In genomic region chr7:73463546-73463945, GRCm38 (mm10) we compare ENCODE assay signal across 29 mouse cellular contexts.
DNase-seq lines count a peak whose midpoint lies in the region; ATAC-seq and TF ChIP-seq lines count a peak whose summit lies in the region.
"Had no signal": no experiment of that assay in that cellular context is flagged by ENCODE, and none has a peak within 500 bp of the region (broad histone marks: within the 10 kb centered on the region; RNA-seq: fewer than 3 reads in every experiment).

No protein-coding gene starts in this region.

- no peak overlapping the region for H3K4me2 ChIP-seq in midbrain, postnatal 0 days (ENCODE audit: low read depth, low read length, poor library complexity, severe bottlenecking)
- H3K4me2 ChIP-seq in midbrain, embryonic 13.5 days (replicated peaks), result no peak overlapping the region
- H3K4me2 ChIP-seq in forebrain, embryonic 13.5 days, result no peak overlapping the region
- H3K4me2 ChIP-seq: embryonic facial prominence, embryonic 13.5 days; embryonic facial prominence, embryonic 15.5 days had no signal

- intact Hi-C loops in heart, postnatal 25 days (cut with DNase I), result no loop called here

- no peak overlapping the region for H3K27ac ChIP-seq in midbrain, postnatal 0 days (ENCODE audit: low read depth, low read length)
- H3K27ac ChIP-seq in midbrain, embryonic 13.5 days, result no peak overlapping the region
- no peak overlapping the region for H3K27ac ChIP-seq in forebrain, embryonic 13.5 days
- H3K27ac ChIP-seq: embryonic facial prominence, embryonic 13.5 days; embryonic facial prominence, embryonic 15.5 days; forebrain, embryonic 10.5 days had no signal

- peaks cover 62% of the 10 kb centered on the region for H3K36me3 ChIP-seq in midbrain, postnatal 0 days (ENCODE audit: insufficient read depth, low read length)
- H3K36me3 ChIP-seq in midbrain, embryonic 13.5 days, result peaks cover 88% of the 10 kb centered on the region
- peaks cover 93% of the 10 kb centered on the region for H3K36me3 ChIP-seq in forebrain, embryonic 13.5 days (ENCODE audit: poor library complexity, severe bottlenecking)

- H3K4me1 ChIP-seq in midbrain, postnatal 0 days (ENCODE audit: insufficient read depth, low read length), result no peaks in the 10 kb centered on the region
- H3K4me1 ChIP-seq in midbrain, embryonic 13.5 days (replicated peaks), result no peaks in the 10 kb centered on the region
- H3K4me1 ChIP-seq in forebrain, embryonic 13.5 days, result no peaks in the 10 kb centered on the region
- H3K4me1 ChIP-seq: embryonic facial prominence, embryonic 13.5 days; embryonic facial prominence, embryonic 15.5 days; forebrain, embryonic 10.5 days had no signal

- no peak overlapping the region for H3K4me3 ChIP-seq in midbrain, postnatal 0 days (ENCODE audit: low read depth, low read length)
- no peak overlapping the region for H3K4me3 ChIP-seq in midbrain, embryonic 13.5 days (replicated peaks)
- no peak overlapping the region for H3K4me3 ChIP-seq in forebrain, embryonic 13.5 days
- H3K4me3 ChIP-seq: embryonic facial prominence, embryonic 13.5 days; embryonic facial prominence, embryonic 15.5 days; erythroblast, embryonic 14.5 days; forebrain, embryonic 10.5 days had no signal

- peak; percentile 71 for DNase-seq in heart, adult 11 months
- no peak for DNase-seq in heart, postnatal 25 days (ENCODE audit: low spot score)
- peak; percentile 17 for DNase-seq in midbrain, postnatal 0 days (ENCODE audit: low spot score)
- DNase-seq in 3T3-L1 (ENCODE audit: low read depth, low spot score), result peak; percentile 20
- DNase-seq in brain, adult 2 months (ENCODE audit: low read depth, low spot score), result peak; percentile 69
- DNase-seq: adrenal gland, adult 8-10 months; adrenal gland, postnatal 14 days; adrenal gland, postnatal 36 days; B cell, adult 2 months; cerebellum, adult 11 months; cerebellum, adult 18-20 months; cerebellum, adult 8-10 months; cerebellum, adult 9-11 months; cerebellum, postnatal 14 days; cerebellum, postnatal 36 days; embryo, embryonic 11 days had no signal

- WGBS in midbrain, postnatal 0 days, result 73% methylated on average over 2 of the region's 2 CpGs
- WGBS in midbrain, embryonic 13.5 days, result 90% methylated on average over 2 of the region's 2 CpGs
- WGBS in forebrain, embryonic 13.5 days, result 94% methylated on average over 2 of the region's 2 CpGs

- H3K9ac ChIP-seq in midbrain, postnatal 0 days (replicated peaks; ENCODE audit: low read length, poor library complexity, severe bottlenecking), result no peak overlapping the region
- no peak overlapping the region for H3K9ac ChIP-seq in midbrain, embryonic 13.5 days (replicated peaks)
- no peak overlapping the region for H3K9ac ChIP-seq in forebrain, embryonic 13.5 days
- H3K9ac ChIP-seq: embryonic facial prominence, embryonic 13.5 days; embryonic facial prominence, embryonic 15.5 days had no signal

- no peak for ATAC-seq in midbrain, postnatal 0 days (ENCODE audit: low FRiP score)
- ATAC-seq in midbrain, embryonic 13.5 days, result no peak
- ATAC-seq in forebrain, embryonic 13.5 days, result no peak
- ATAC-seq: activated CD4-positive, CD25-positive, alpha-beta regulatory T cell, adult 4 months; CD4-positive, CD25-positive, alpha-beta regulatory T cell, adult 4 months; forebrain, embryonic 14.5 days; forebrain, embryonic 16.5 days; Patski had no signal

- H3K27me3 ChIP-seq in midbrain, postnatal 0 days (ENCODE audit: insufficient read depth, low read length), result no peaks in the 10 kb centered on the region
- no peaks in the 10 kb centered on the region for H3K27me3 ChIP-seq in midbrain, embryonic 13.5 days
- H3K27me3 ChIP-seq in forebrain, embryonic 13.5 days, result no peaks in the 10 kb centered on the region
- H3K27me3 ChIP-seq: CH12.LX; embryonic facial prominence, embryonic 13.5 days; embryonic facial prominence, embryonic 15.5 days; Patski had no signal

- TF ChIP-seq CTCF in midbrain, postnatal 0 days (IDR thresholded peaks at IDR 0.05), result no peak

- H3K9me3 ChIP-seq in midbrain, postnatal 0 days (ENCODE audit: low read length), result no peaks in the 10 kb centered on the region
- no peaks in the 10 kb centered on the region for H3K9me3 ChIP-seq in midbrain, embryonic 13.5 days
- H3K9me3 ChIP-seq in forebrain, embryonic 13.5 days (replicated peaks), result no peaks in the 10 kb centered on the region
- H3K9me3 ChIP-seq: embryonic facial prominence, embryonic 13.5 days; embryonic facial prominence, embryonic 15.5 days; forebrain, embryonic 10.5 days; G1E had no signal
